Mouse (Mus musculus): ENCODE data around the gene Fam131c. TPM values are rescaled to one million over a fixed set of nuclear protein-coding genes. Genes with fewer than 3 reads are reported as not detected.

Fam131c gene
- polyA plus RNA-seq, 1 experiment from 2014 or later: 49.8 TPM

DNA sequence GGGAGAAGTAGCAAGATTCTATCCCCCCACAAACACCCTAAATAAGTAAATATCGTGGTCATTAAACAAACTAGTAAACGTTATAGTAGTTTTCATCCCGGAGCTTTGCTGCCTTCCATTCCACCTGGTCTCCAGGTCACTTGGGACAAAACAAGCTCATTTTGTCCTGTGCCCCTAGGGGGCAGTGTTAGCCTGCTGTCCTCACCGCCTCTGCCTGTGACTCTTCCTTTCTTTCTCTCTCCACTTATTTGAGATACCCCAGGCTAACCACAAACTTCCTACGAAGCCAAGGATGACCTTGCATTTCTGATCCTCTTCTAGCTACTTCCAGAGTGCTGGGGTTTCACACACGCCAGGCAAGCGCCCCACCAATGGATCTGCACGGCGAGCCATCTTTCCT is 63.0 kb downstream of the Fam131c start:
- no peaks in the 10 kb centered on the region for H3K36me3 ChIP-seq (ENCODE audit: control insufficient read depth, insufficient read depth, low read length)
- ATAC-seq: no peak
- no peaks in the 10 kb centered on the region for H3K27me3 ChIP-seq (replicated peaks; ENCODE audit: control insufficient read depth, insufficient read depth, low read length)
- H3K4me2 ChIP-seq (ENCODE audit: low read length): no peak overlapping the region
- no peak overlapping the region for H3K4me3 ChIP-seq (ENCODE audit: low read length)
- WGBS: 44% methylated on average over 9 of the region's 9 CpGs
- H3K27ac ChIP-seq (ENCODE audit: low read depth, low read length): no peak overlapping the region
- no peak overlapping the region for H3K9ac ChIP-seq (ENCODE audit: low read depth, low read length)
- no peaks in the 10 kb centered on the region for H3K9me3 ChIP-seq (ENCODE audit: control insufficient read depth, low read length)
- H3K4me1 ChIP-seq (ENCODE audit: control insufficient read depth, insufficient read depth, low read depth, low read length): peaks cover 8% of the 10 kb centered on the region

DNA sequence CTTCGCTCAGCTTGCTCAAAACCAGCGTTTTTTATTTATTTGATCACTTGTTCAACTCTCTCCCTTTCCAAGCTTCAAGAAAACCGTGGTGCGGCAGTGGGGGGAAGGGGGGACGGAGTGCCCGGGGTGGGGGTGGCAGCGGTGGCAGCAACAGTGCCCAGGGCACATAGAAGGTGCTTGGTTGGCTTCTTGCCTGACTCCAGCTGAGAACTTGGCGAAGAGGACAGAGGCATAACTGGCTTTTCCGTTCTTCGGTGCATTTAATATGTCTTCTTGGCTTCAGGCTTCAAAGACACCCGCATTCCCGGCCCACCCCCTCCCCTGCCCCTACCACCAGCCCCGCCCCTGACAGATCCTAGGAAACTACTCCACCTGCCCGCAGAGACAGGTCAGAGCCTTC is 64.6 kb downstream of the Fam131c start:
- Histone ChIP-seq H3K4me2 (ENCODE audit: low read length) (no peak overlapping the region), H3K9ac (ENCODE audit: low read depth, low read length) (no peak overlapping the region), H3K27ac (ENCODE audit: low read depth, low read length) (no peak overlapping the region), H3K27me3 (replicated peaks; ENCODE audit: control insufficient read depth, insufficient read depth, low read length) (no peaks in the 10 kb centered on the region), H3K4me1 (ENCODE audit: control insufficient read depth, insufficient read depth, low read depth, low read length) (peaks cover 2% of the 10 kb centered on the region; the same call in 1 of the 2 replicates), H3K4me3 (ENCODE audit: low read length) (no peak overlapping the region), H3K36me3 (ENCODE audit: control insufficient read depth, insufficient read depth, low read length) (no peaks in the 10 kb centered on the region), H3K9me3 (ENCODE audit: control insufficient read depth, low read length) (no peaks in the 10 kb centered on the region)
- ATAC-seq: no peak
- 57% methylated on average over 14 of the region's 14 CpGs for WGBS

DNA sequence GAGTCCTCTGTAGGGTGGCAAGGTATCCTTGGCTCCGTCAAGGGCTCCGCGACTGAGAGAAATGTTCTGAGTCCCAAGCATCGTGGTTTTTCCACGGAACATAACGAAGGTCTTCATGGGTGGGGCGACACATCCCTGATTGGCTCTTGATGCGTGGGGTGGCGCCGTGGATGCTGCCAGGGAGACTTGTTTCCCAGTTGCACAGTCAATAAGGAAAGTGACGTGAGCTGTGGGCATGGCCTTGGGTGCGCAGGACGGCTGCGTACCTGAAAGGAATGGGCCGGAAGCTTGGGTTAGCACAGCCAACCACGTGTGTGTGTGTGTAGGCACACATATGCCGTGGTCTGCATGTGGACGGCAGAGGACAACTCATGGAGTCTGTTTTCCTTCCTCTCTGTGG is 65.2 kb downstream of the Fam131c start:
- no peaks in the 10 kb centered on the region for H3K27me3 ChIP-seq (replicated peaks; ENCODE audit: control insufficient read depth, insufficient read depth, low read length)
- no peak overlapping the region for H3K4me2 ChIP-seq (ENCODE audit: low read length)
- no peak overlapping the region for H3K27ac ChIP-seq (ENCODE audit: low read depth, low read length)
- no peak for ATAC-seq
- no peak overlapping the region for H3K4me3 ChIP-seq (ENCODE audit: low read length)
- 85% methylated on average over 18 of the region's 18 CpGs for WGBS
- H3K4me1 ChIP-seq (ENCODE audit: control insufficient read depth, insufficient read depth, low read depth, low read length): peaks cover 2% of the 10 kb centered on the region; the same call in 1 of the 2 replicates
- no peaks in the 10 kb centered on the region for H3K9me3 ChIP-seq (ENCODE audit: control insufficient read depth, low read length)
- no peak overlapping the region for H3K9ac ChIP-seq (ENCODE audit: low read depth, low read length)
- H3K36me3 ChIP-seq (ENCODE audit: control insufficient read depth, insufficient read depth, low read length): no peaks in the 10 kb centered on the region

Small RNAs within 50 kb of the gene (microRNA-seq; reads per million reads assigned to microRNA genes)
- gene Gm25690: not detected

Other genes with a start within 250 kb of the Fam131c start
- 22.4 and 23.9 TPM in 2 replicates for gene Szrd1, start 228.4 kb upstream of the Fam131c start, polyA plus RNA-seq (2015; fragmentation: Nextera tagmentation; extraction: Ambion mirVana)
- gene Fbxo42, start 220.3 kb upstream of the Fam131c start, polyA plus RNA-seq (2015; fragmentation: Nextera tagmentation; extraction: Ambion mirVana): 20.4 and 24.8 TPM in 2 replicates
- 8.4 and 8.9 TPM in 2 replicates for gene Rsg1, start 154.3 kb upstream of the Fam131c start, polyA plus RNA-seq (2015; fragmentation: Nextera tagmentation; extraction: Ambion mirVana)
- gene Arhgef19, start 128.7 kb upstream of the Fam131c start, polyA plus RNA-seq (2015; fragmentation: Nextera tagmentation; extraction: Ambion mirVana): 1.7 and 2.0 TPM in 2 replicates
- gene Epha2, start 67.0 kb upstream of the Fam131c start, polyA plus RNA-seq (2015; fragmentation: Nextera tagmentation; extraction: Ambion mirVana): 1.1 TPM in 2 replicates
- 0.57 and 0.78 TPM in 2 replicates for gene Clcnka, start 30.5 kb downstream of the Fam131c start, polyA plus RNA-seq (2015; fragmentation: Nextera tagmentation; extraction: Ambion mirVana)
- not detected in 2 replicates for gene Clcnkb, start 47.8 kb downstream of the Fam131c start, polyA plus RNA-seq (2015; fragmentation: Nextera tagmentation; extraction: Ambion mirVana)
- gene Hspb7, start 52.6 kb downstream of the Fam131c start, polyA plus RNA-seq (2015; fragmentation: Nextera tagmentation; extraction: Ambion mirVana): 0.09 and 0.66 TPM in 2 replicates
- 0.35 and 0.41 TPM in 2 replicates for gene Srarp, start 67.9 kb downstream of the Fam131c start, polyA plus RNA-seq (2015; fragmentation: Nextera tagmentation; extraction: Ambion mirVana)
- gene Zbtb17, start 76.4 kb downstream of the Fam131c start, polyA plus RNA-seq (2015; fragmentation: Nextera tagmentation; extraction: Ambion mirVana): 39.5 and 39.6 TPM in 2 replicates
- gene Spen, start 170.4 kb downstream of the Fam131c start, polyA plus RNA-seq (2015; fragmentation: Nextera tagmentation; extraction: Ambion mirVana): 10.1 and 11.8 TPM in 2 replicates
- gene Fblim1, start 237.9 kb downstream of the Fam131c start, polyA plus RNA-seq (2015; fragmentation: Nextera tagmentation; extraction: Ambion mirVana): 42.9 and 51.5 TPM in 2 replicates